Mouse (Mus musculus): ENCODE results near the gene Npdc1.

The Npdc1 gene

GRCm38 (mm10) chr2:25399051-25399450 lies at the start of gene Npdc1:
TSS of gene Npdc1 (plus strand) at chr2:25399351.
- no peak for DNase-seq (ENCODE audit: low spot score)

- no peak for DNase-seq (ENCODE audit: low spot score)
Observed at GRCm38 (mm10) chr2:25349499-25349898, 49.7 kb upstream of the Npdc1 start.

GRCm38 (mm10) chr2:25350701-25351100 lies 48.5 kb upstream of the Npdc1 start:
- no peak for DNase-seq (ENCODE audit: low spot score)

- DNase-seq (ENCODE audit: low spot score): no peak
Observed at GRCm38 (mm10) chr2:25354211-25354610, 44.9 kb upstream of the Npdc1 start.

- no peak for DNase-seq (ENCODE audit: low spot score)
Observed at GRCm38 (mm10) chr2:25355419-25356066, 43.6 kb upstream of the Npdc1 start.

GRCm38 (mm10) chr2:25356208-25357079 lies 42.7 kb upstream of the Npdc1 start, which contains the start of gene Dpp7:
TSS of gene Dpp7 (minus strand) at chr2:25356359.
- peak; percentile 75 for DNase-seq (ENCODE audit: low spot score)

GRCm38 (mm10) chr2:25359848-25360247 lies 39.3 kb upstream of the Npdc1 start:
- no peak for DNase-seq (ENCODE audit: low spot score)

GRCm38 (mm10) chr2:25363478-25364178 lies 35.5 kb upstream of the Npdc1 start:
- no peak for DNase-seq (ENCODE audit: low spot score)

GRCm38 (mm10) chr2:25364313-25364712 lies 34.8 kb upstream of the Npdc1 start:
- no peak for DNase-seq (ENCODE audit: low spot score)

- no peak for DNase-seq (ENCODE audit: low spot score)
Observed at GRCm38 (mm10) chr2:25364761-25365090, 34.4 kb upstream of the Npdc1 start.

- peak; percentile 80 for DNase-seq (ENCODE audit: low spot score)
Observed at GRCm38 (mm10) chr2:25365091-25365761, 33.9 kb upstream of the Npdc1 start, which contains the start of gene Uap1l1. TSS of gene Uap1l1 (minus strand) at chr2:25365682.

- no peak for DNase-seq (ENCODE audit: low spot score)
Observed at GRCm38 (mm10) chr2:25369996-25370395, 29.2 kb upstream of the Npdc1 start.

GRCm38 (mm10) chr2:25371764-25372643 lies 27.1 kb upstream of the Npdc1 start, which contains the start of gene Sapcd2:
TSS of gene Sapcd2 (plus strand) at chr2:25372321.
- DNase-seq (ENCODE audit: low spot score): peak; percentile 84

GRCm38 (mm10) chr2:25372644-25373391 lies 26.3 kb upstream of the Npdc1 start:
- DNase-seq (ENCODE audit: low spot score): no peak

GRCm38 (mm10) chr2:25373431-25373830 lies 25.7 kb upstream of the Npdc1 start:
- no peak for DNase-seq (ENCODE audit: low spot score)

GRCm38 (mm10) chr2:25376589-25376988 lies 22.6 kb upstream of the Npdc1 start:
- no peak for DNase-seq (ENCODE audit: low spot score)

GRCm38 (mm10) chr2:25384492-25384891 lies 14.7 kb upstream of the Npdc1 start:
- no peak for DNase-seq (ENCODE audit: low spot score)

GRCm38 (mm10) chr2:25391266-25391665 lies 7.9 kb upstream of the Npdc1 start:
- DNase-seq (ENCODE audit: low spot score): peak; percentile 15

- DNase-seq (ENCODE audit: low spot score): peak; percentile 52
Observed at GRCm38 (mm10) chr2:25394281-25395221, 4.6 kb upstream of the Npdc1 start.

All from testis, postnatal 14 days (tissue).